Mouse (Mus musculus) hindbrain, embryonic 16.5 days (tissue): ENCODE measurements around the gene Cyth1. TPM values are rescaled to one million over a fixed set of nuclear protein-coding genes. Genes with fewer than 3 reads are reported as not detected.

Experiments used
- ATAC-seq: fragments of 200-750 bp; cut with Nextera tagmentation; 2 replicates; pipeline ENCODE4 v1.8.0; 2017; ENCODE audit warnings: moderate TSS enrichment, moderate library complexity
- H3K27ac ChIP-seq: fragments of 300-500 bp; sonication (generic); 2 replicates; pipeline ENCODE4 v1.5.1; 2014; ENCODE audit warnings: low read depth, mild to moderate bottlenecking, control low read depth, low read length, moderate library complexity
- H3K27me3 ChIP-seq: fragments of 300-500 bp; sonication (generic); replicated peaks from 2 replicates; pipeline ENCODE4 v1.6.1; 2014; ENCODE audit warnings: low read length; ENCODE audit not compliant: control insufficient read depth, insufficient read depth
- H3K36me3 ChIP-seq: fragments of 300-500 bp; sonication (generic); 2 replicates; pipeline ENCODE4 v1.6.1; 2014; ENCODE audit warnings: mild to moderate bottlenecking, low read length, moderate library complexity, mixed read lengths; ENCODE audit not compliant: control insufficient read depth, insufficient read depth
- H3K4me1 ChIP-seq: fragments of 300-500 bp; sonication (generic); 2 replicates; pipeline ENCODE4 v1.6.1; 2014; ENCODE audit warnings: low read depth, low read length; ENCODE audit not compliant: control insufficient read depth, insufficient read depth
- H3K4me2 ChIP-seq: fragments of 300-500 bp; sonication (generic); 2 replicates; pipeline ENCODE4 v1.6.1; 2014; ENCODE audit warnings: mild to moderate bottlenecking, low read length, control low read depth, moderate library complexity
- H3K4me3 ChIP-seq: fragments of 300-500 bp; sonication (generic); 2 replicates; pipeline ENCODE4 v1.5.1; 2014; ENCODE audit warnings: mild to moderate bottlenecking, low read length, control low read depth, moderate library complexity
- H3K9ac ChIP-seq: fragments of 300-500 bp; sonication (generic); 2 replicates; pipeline ENCODE4 v1.6.1; 2014; ENCODE audit warnings: low read depth, mild to moderate bottlenecking, control low read depth, low read length, moderate library complexity
- H3K9me3 ChIP-seq: fragments of 300-500 bp; sonication (generic); 2 replicates; pipeline ENCODE4 v1.6.1; 2014; ENCODE audit warnings: mild to moderate bottlenecking, low read length, moderate library complexity; ENCODE audit not compliant: control insufficient read depth
- WGBS: fragments of 180-500 bp; shearing (Covaris S2); extraction: QIAGEN DNeasy Blood & Tissue Kit; methylation state at CpG from one replicate; pipeline ENCODE4 v1.1.7; 2014; 5-methylcytosine and 5-hydroxymethylcytosine counted together
- polyA plus RNA-seq: library from polyadenylated mRNA; unstranded; fragments of >200 nt; fragmentation: Nextera tagmentation; extraction: Ambion mirVana; gene quantifications from 2 replicates; pipeline ENCODE4 v1.2.1, GENCODE M21; 2015

Cyth1 gene
- polyA plus RNA-seq, 1 experiment from 2014 or later = 19.7 TPM

DNA sequence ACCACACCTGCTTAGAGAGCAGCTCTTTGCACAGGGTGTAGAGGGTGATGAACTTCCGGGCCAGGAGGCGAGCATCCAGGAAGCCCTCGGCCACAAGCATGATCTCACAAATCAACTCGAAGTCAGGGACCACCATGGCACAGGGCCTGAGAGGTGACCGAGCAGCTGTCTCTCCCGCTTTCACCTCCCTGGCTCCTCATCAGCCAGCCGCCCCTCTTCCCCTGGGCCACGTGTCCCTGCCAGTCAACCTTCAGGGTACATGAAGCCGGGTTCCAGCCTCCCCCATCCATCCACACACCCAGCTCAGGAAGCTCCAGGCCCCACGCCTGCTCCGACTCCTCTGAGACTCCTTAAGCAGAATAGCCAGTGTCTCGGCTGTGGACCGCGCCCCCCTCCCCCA, 166.1 kb downstream of the Cyth1 start:
- Histone ChIP-seq H3K4me2 (no peak overlapping the region), H3K4me1 (no peaks in the 10 kb centered on the region), H3K4me3 (no peak overlapping the region), H3K9ac (no peak overlapping the region), H3K27me3 (no peaks in the 10 kb centered on the region), H3K36me3 (no peaks in the 10 kb centered on the region), H3K27ac (no peak overlapping the region), H3K9me3 (no peaks in the 10 kb centered on the region)
- no peak for ATAC-seq
- 87% methylated on average over 14 of the region's 14 CpGs for WGBS

Other genes with a start within 250 kb of the Cyth1 start
- gene Dnah17, start 118.0 kb downstream of the Cyth1 start, polyA plus RNA-seq = 0.22 and 0.23 TPM in 2 replicates
- 15.2 and 18.9 TPM in 2 replicates for gene Usp36, start 41.7 kb upstream of the Cyth1 start, polyA plus RNA-seq
- 0.15 and 0.17 TPM in 2 replicates for gene Cep295nl, start 93.9 kb upstream of the Cyth1 start, polyA plus RNA-seq
- 95.2 and 97.8 TPM in 2 replicates for gene Timp2, start 107.1 kb upstream of the Cyth1 start, polyA plus RNA-seq
- gene Lgals3bp, start 153.5 kb upstream of the Cyth1 start, polyA plus RNA-seq = 7.1 and 8.1 TPM in 2 replicates
- 25.7 and 29.1 TPM in 2 replicates for gene Cant1, start 170.5 kb upstream of the Cyth1 start, polyA plus RNA-seq
- gene C1qtnf1, start 179.6 kb upstream of the Cyth1 start, polyA plus RNA-seq = 4.4 and 7.0 TPM in 2 replicates
- gene Engase, start 228.2 kb upstream of the Cyth1 start, polyA plus RNA-seq = 6.5 and 8.7 TPM in 2 replicates